Mouse (Mus musculus) erythroblast, adult 5-6 weeks (primary cell): ENCODE results near the gene Acan. TPM values are rescaled to one million over a fixed set of nuclear protein-coding genes. Genes with fewer than 3 reads are reported as not detected.

Experiments used
- ATAC-seq: replicated peaks from 2 replicates; pipeline ENCODE4 v1.8.0; 2016; ENCODE audit warnings: moderate number of reproducible peaks, mild to moderate bottlenecking, moderate TSS enrichment, inconsistent platforms; ENCODE audit not compliant: poor library complexity, low FRiP score, severe bottlenecking
- total RNA-seq, 2 experiments: library from RNA; stranded (forward) in 1 of 2; stranded (reverse) in 1 of 2; fragments of 150-400 nt in 1 of 2; fragments of 200-764, 138-1000 nt in 1 of 2; gene quantifications; 2 replicates each; pipeline versions ENCODE4 v1.2.3 to v1.2.4; 2015 to 2017; ENCODE audit warnings: low replicate concordance in 2 of 2

Gene Acan
- total RNA-seq, 2 experiments from 2014 or later: not detected

GRCm38 (mm10) chr7:79133391-79133790 lies 80.1 kb downstream of the Acan start:
- ATAC-seq: no peak

- no peak for ATAC-seq
Measured at GRCm38 (mm10) chr7:79139328-79139824, 86.1 kb downstream of the Acan start.

GRCm38 (mm10) chr7:79139891-79140591 lies 86.8 kb downstream of the Acan start:
- no peak for ATAC-seq

- peak; percentile 52; the same call in 1 of the 2 replicates for ATAC-seq
Measured at GRCm38 (mm10) chr7:79140897-79141296, 87.6 kb downstream of the Acan start.

- ATAC-seq: no peak
Measured at GRCm38 (mm10) chr7:79147011-79147837, 93.9 kb downstream of the Acan start.

- ATAC-seq: no peak
Measured at GRCm38 (mm10) chr7:79147931-79148653, 94.8 kb downstream of the Acan start.

GRCm38 (mm10) chr7:79148711-79149266 lies 95.5 kb downstream of the Acan start, which contains the start of gene Mfge8:
TSS of gene Mfge8 (minus strand) at chr7:79149060.
- ATAC-seq: no peak

- no peak for ATAC-seq
Measured at GRCm38 (mm10) chr7:79149522-79149921, 96.2 kb downstream of the Acan start.

- ATAC-seq: no peak
Measured at GRCm38 (mm10) chr7:79159406-79159805, 106.1 kb downstream of the Acan start.

Other genes starting within 250 kb of the Acan start
- 7.3 and 8.6 TPM in 2 replicates for gene Det1, start 206.2 kb upstream of the Acan start, total RNA-seq (2015; ENCODE audit: low replicate concordance)
- 3.9 and 6.8 TPM in 2 replicates for gene Det1, start 206.2 kb upstream of the Acan start, total RNA-seq (2017; ENCODE audit: low replicate concordance)
- 0.96 and 4.6 TPM in 2 replicates for gene Aen, start 157.6 kb upstream of the Acan start, total RNA-seq (2015; ENCODE audit: low replicate concordance)
- 10.0 and 17.6 TPM in 2 replicates for gene Aen, start 157.6 kb upstream of the Acan start, total RNA-seq (2017; ENCODE audit: low replicate concordance)
- 792 and 830 TPM in 2 replicates for gene Isg20, start 140.1 kb upstream of the Acan start, total RNA-seq (2015; ENCODE audit: low replicate concordance)
- 550 and 581 TPM in 2 replicates for gene Isg20, start 140.1 kb upstream of the Acan start, total RNA-seq (2017; ENCODE audit: low replicate concordance)
- not detected in 2 replicates for gene Hapln3, start 77.5 kb downstream of the Acan start, total RNA-seq (2015; ENCODE audit: low replicate concordance)
- not detected in 2 replicates for gene Hapln3, start 77.5 kb downstream of the Acan start, total RNA-seq (2017; ENCODE audit: low replicate concordance)
- not detected in 2 replicates for gene Mfge8, start 95.6 kb downstream of the Acan start, total RNA-seq (2015; ENCODE audit: low replicate concordance)
- 1.1 and 2.7 TPM in 2 replicates for gene Mfge8, start 95.6 kb downstream of the Acan start, total RNA-seq (2017; ENCODE audit: low replicate concordance)
- gene Abhd2, start 219.7 kb downstream of the Acan start, total RNA-seq (2015; ENCODE audit: low replicate concordance): 19.0 and 19.6 TPM in 2 replicates
- 12.1 and 14.9 TPM in 2 replicates for gene Abhd2, start 219.7 kb downstream of the Acan start, total RNA-seq (2017; ENCODE audit: low replicate concordance)